Mouse (Mus musculus): ENCODE data around the gene Sfi1.
"Not testable (repeated sequence)": the region's sequence is repeated elsewhere in the genome, so short reads cannot be mapped to it uniquely, and the experiment has no call there.

Sfi1 gene

GRCm38 (mm10) chr11:3193363-3193762 lies at the start of gene Sfi1:
TSS of gene Sfi1 (minus strand) at chr11:3193463.
- no peak for DNase-seq (ENCODE audit: low spot score)

GRCm38 (mm10) chr11:3242395-3242794 lies 49.1 kb upstream of the Sfi1 start:
- no peak for DNase-seq (ENCODE audit: low spot score)

- DNase-seq (ENCODE audit: low spot score): no peak
Measured at GRCm38 (mm10) chr11:3235277-3235676, 42.0 kb upstream of the Sfi1 start.

- no peak for DNase-seq (ENCODE audit: low spot score)
Measured at GRCm38 (mm10) chr11:3233704-3234103, 40.4 kb upstream of the Sfi1 start.

GRCm38 (mm10) chr11:3232248-3232647 lies 39.0 kb upstream of the Sfi1 start:
- DNase-seq (ENCODE audit: low spot score): no peak

- DNase-seq (ENCODE audit: low spot score): no peak
Measured at GRCm38 (mm10) chr11:3227113-3227512, 33.9 kb upstream of the Sfi1 start.

- DNase-seq (ENCODE audit: low spot score): no peak
Measured at GRCm38 (mm10) chr11:3223105-3223504, 29.8 kb upstream of the Sfi1 start.

- DNase-seq (ENCODE audit: low spot score): no peak
Measured at GRCm38 (mm10) chr11:3212526-3212925, 19.3 kb upstream of the Sfi1 start.

- no peak for DNase-seq (ENCODE audit: low spot score)
Measured at GRCm38 (mm10) chr11:3206783-3207182, 13.5 kb upstream of the Sfi1 start.

GRCm38 (mm10) chr11:3205207-3205606 lies 11.9 kb upstream of the Sfi1 start:
- DNase-seq (ENCODE audit: low spot score): no peak

GRCm38 (mm10) chr11:3203771-3204170 lies 10.5 kb upstream of the Sfi1 start:
- no peak for DNase-seq (ENCODE audit: low spot score)

- DNase-seq (ENCODE audit: low spot score): peak; percentile 42
Measured at GRCm38 (mm10) chr11:3202781-3203441, 9.6 kb upstream of the Sfi1 start.

GRCm38 (mm10) chr11:3202231-3202701 lies 9.0 kb upstream of the Sfi1 start, which contains the start of gene Eif4enif1:
TSS of gene Eif4enif1 (plus strand) at chr11:3202392.
- peak; percentile 87 for DNase-seq (ENCODE audit: low spot score)

GRCm38 (mm10) chr11:3201326-3202230 lies 8.3 kb upstream of the Sfi1 start:
- DNase-seq (ENCODE audit: low spot score): peak; percentile 7

- not testable (repeated sequence) for DNase-seq (ENCODE audit: low spot score)
Measured at GRCm38 (mm10) chr11:3200636-3201035, 7.4 kb upstream of the Sfi1 start.

- not testable (repeated sequence) for DNase-seq (ENCODE audit: low spot score)
Measured at GRCm38 (mm10) chr11:3182707-3183106, 10.6 kb downstream of the Sfi1 start.

GRCm38 (mm10) chr11:3181971-3182370 lies 11.3 kb downstream of the Sfi1 start:
- DNase-seq (ENCODE audit: low spot score): not testable (repeated sequence)

GRCm38 (mm10) chr11:3181250-3181649 lies 12.0 kb downstream of the Sfi1 start:
- DNase-seq (ENCODE audit: low spot score): peak; percentile 70

GRCm38 (mm10) chr11:3180510-3181160 lies 12.6 kb downstream of the Sfi1 start:
- DNase-seq (ENCODE audit: low spot score): not testable (repeated sequence)

GRCm38 (mm10) chr11:3179726-3180092 lies 13.6 kb downstream of the Sfi1 start:
- not testable (repeated sequence) for DNase-seq (ENCODE audit: low spot score)

- not testable (repeated sequence) for DNase-seq (ENCODE audit: low spot score)
Measured at GRCm38 (mm10) chr11:3178968-3179725, 14.1 kb downstream of the Sfi1 start.
